Mouse (Mus musculus) forebrain, postnatal 0 days (tissue): ENCODE measurements around the gene Copz1. TPM values are rescaled to one million over a fixed set of nuclear protein-coding genes. Genes with fewer than 3 reads are reported as not detected.

Source experiments
- ATAC-seq: fragments of 200-750 bp; cut with Nextera tagmentation; 2 replicates; pipeline ENCODE4 v1.8.0; 2017; ENCODE audit warnings: mild to moderate bottlenecking, moderate library complexity
- DNase-seq: peaks from one replicate; pipeline ENCODE4 v3.0.0-alpha.2; 2015
- H3K27ac ChIP-seq: fragments of 300-500 bp; sonication (generic); 2 replicates; pipeline ENCODE4 v1.5.1; 2014; ENCODE audit warnings: low read depth, mild to moderate bottlenecking, antibody characterized with exemption, low read length, moderate library complexity, mixed read lengths
- H3K27me3 ChIP-seq: fragments of 300-500 bp; sonication (generic); 2 replicates; pipeline ENCODE4 v1.6.1; 2014; ENCODE audit warnings: mild to moderate bottlenecking, low read length, mixed read lengths; ENCODE audit not compliant: insufficient read depth
- H3K36me3 ChIP-seq: fragments of 300-500 bp; sonication (generic); 2 replicates; pipeline ENCODE4 v1.6.1; 2014; ENCODE audit warnings: mild to moderate bottlenecking, moderate library complexity; ENCODE audit not compliant: insufficient read depth
- H3K4me1 ChIP-seq: fragments of 300-500 bp; sonication (generic); 2 replicates; pipeline ENCODE4 v1.6.1; 2014; ENCODE audit warnings: antibody characterized with exemption; ENCODE audit not compliant: insufficient read depth
- H3K4me2 ChIP-seq: fragments of 300-500 bp; sonication (generic); 2 replicates; pipeline ENCODE4 v1.6.1; 2014; ENCODE audit warnings: low read depth, mild to moderate bottlenecking, moderate library complexity
- H3K4me3 ChIP-seq: fragments of 300-500 bp; sonication (generic); 2 replicates; pipeline ENCODE4 v1.5.1; 2014; ENCODE audit warnings: low read depth, low read length, mixed read lengths
- H3K9ac ChIP-seq: fragments of 300-500 bp; sonication (generic); 2 replicates; pipeline ENCODE4 v1.6.1; 2014; ENCODE audit warnings: mild to moderate bottlenecking
- H3K9me3 ChIP-seq: fragments of 300-500 bp; sonication (generic); 2 replicates; pipeline ENCODE4 v1.6.1; 2016; ENCODE audit warnings: low read length
- CTCF ChIP-seq: sonication (generic); IDR thresholded peaks from 2 replicates; pipeline ENCODE4 v1.5.1; 2016; ENCODE audit warnings: antibody characterized with exemption, control low read depth, low read depth
- WGBS: fragments of 180-500 bp; shearing (Covaris S2); extraction: QIAGEN DNeasy Blood & Tissue Kit; methylation state at CpG from one replicate; pipeline ENCODE4 v1.1.7; 2014; 5-methylcytosine and 5-hydroxymethylcytosine counted together
- polyA plus RNA-seq: library from polyadenylated mRNA; unstranded; fragments of >200 nt; fragmentation: Nextera tagmentation; extraction: Ambion mirVana; gene quantifications from 2 replicates; pipeline ENCODE4 v1.2.1, GENCODE M21; 2015
- total RNA-seq: library from RNA; depleted of rRNA; stranded (reverse); fragments of >200 nt; gene quantifications from 2 replicates; pipeline ENCODE4 v1.2.3, GENCODE M21; 2014

Gene Copz1
- total and polyA plus RNA-seq, 2 experiments from 2014 or later: 147 to 209 TPM

DNA sequence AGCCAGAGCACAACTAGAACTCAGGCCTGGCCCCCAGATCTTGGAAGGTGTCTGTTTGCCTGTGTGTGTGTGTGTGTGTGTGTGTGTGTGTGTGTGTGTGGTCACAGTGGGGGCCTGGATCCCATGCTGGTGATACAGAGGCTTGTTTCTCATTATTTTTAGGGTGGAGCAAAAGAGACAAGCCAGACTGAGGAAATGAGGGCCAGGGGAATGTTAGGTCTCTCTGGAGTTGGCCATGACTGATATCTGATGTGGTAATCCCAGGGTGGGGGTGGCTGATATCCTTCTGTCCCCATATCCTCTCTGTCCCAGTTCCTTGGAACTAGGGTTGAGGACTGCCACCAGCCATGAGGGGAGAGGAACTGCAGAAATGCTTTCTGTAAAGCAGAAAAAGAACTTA lies 44.6 kb downstream of the Copz1 start:
- TF ChIP-seq CTCF: no peak
- peaks cover 5% of the 10 kb centered on the region; the same call in 1 of the 2 replicates for H3K4me1 ChIP-seq
- H3K4me3 ChIP-seq: no peak overlapping the region
- H3K9me3 ChIP-seq: no peaks in the 10 kb centered on the region
- no peaks in the 10 kb centered on the region for H3K27me3 ChIP-seq
- ATAC-seq (no peak), DNase-seq (no peak)
- no peak overlapping the region for H3K27ac ChIP-seq
- H3K9ac ChIP-seq: no peak overlapping the region
- H3K4me2 ChIP-seq: no peak overlapping the region
- H3K36me3 ChIP-seq: peaks cover 36% of the 10 kb centered on the region

DNA sequence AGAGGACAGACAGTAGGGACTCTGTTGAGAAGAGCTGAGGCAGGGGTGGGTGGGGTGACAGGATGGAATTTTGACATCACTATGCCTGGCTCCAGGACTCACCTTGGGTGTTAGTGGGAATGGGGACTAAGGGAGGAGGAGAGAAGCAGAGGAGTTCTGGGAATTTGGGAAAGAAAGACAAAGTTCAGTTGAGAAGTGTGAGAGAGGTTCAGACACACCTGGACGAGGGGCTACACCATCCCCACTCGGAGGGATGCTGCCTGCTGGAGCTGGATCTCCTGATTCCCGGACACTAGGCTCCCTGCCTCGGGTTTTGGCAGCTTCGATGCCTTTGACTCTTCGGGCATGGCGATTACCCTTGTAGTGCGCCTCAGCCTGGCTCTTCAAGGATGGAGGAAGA lies 45.2 kb downstream of the Copz1 start:
- Histone ChIP-seq H3K4me1 (peaks cover 11% of the 10 kb centered on the region), H3K27ac (no peak overlapping the region), H3K27me3 (no peaks in the 10 kb centered on the region), H3K9me3 (no peaks in the 10 kb centered on the region), H3K4me2 (no peak overlapping the region), H3K4me3 (no peak overlapping the region), H3K36me3 (peaks cover 36% of the 10 kb centered on the region), H3K9ac (no peak overlapping the region)
- ATAC-seq (no peak), DNase-seq (no peak)
- no peak for TF ChIP-seq CTCF
- 81% methylated on average over 8 of the region's 8 CpGs for WGBS

DNA sequence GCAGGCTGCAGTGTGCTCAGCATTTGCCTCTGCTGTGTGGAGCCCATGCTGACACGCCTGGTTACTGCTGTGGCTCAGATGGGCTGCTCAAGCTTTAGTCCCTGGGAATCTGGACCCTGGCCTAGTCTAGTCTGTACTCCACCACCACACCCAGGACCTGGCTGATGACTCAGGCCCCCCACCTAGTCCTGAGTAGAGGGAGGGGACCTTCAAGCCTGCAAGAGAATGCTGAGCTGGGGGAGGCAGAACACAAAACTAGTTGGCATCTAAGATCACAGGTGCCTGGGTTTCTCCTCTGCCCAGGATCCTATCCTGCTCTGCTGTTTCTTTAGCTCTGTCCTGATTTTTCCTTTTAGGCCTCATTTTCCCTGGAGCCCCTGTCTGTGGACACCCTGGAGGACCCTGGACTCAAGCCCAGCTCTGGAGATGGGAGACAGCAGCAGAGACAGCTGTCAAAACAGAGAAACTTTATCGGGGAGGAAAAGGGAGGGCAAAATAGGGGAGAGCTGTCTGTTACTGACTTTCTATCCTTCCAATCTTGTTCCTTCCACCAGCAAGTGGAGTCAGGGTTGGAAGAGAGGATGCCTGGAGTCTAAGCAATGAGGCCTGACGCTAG lies 45.8 kb downstream of the Copz1 start:
- peaks cover 36% of the 10 kb centered on the region for H3K36me3 ChIP-seq
- no peak overlapping the region for H3K4me2 ChIP-seq
- ATAC-seq: no peak
- no peak overlapping the region for H3K9ac ChIP-seq
- no peaks in the 10 kb centered on the region for H3K9me3 ChIP-seq
- H3K27me3 ChIP-seq: no peaks in the 10 kb centered on the region
- peaks cover 12% of the 10 kb centered on the region for H3K4me1 ChIP-seq
- H3K27ac ChIP-seq: no peak overlapping the region
- H3K4me3 ChIP-seq: no peak overlapping the region
- TF ChIP-seq CTCF: no peak
- WGBS: 67% methylated on average over 3 of the region's 3 CpGs
- DNase-seq: no peak

DNA sequence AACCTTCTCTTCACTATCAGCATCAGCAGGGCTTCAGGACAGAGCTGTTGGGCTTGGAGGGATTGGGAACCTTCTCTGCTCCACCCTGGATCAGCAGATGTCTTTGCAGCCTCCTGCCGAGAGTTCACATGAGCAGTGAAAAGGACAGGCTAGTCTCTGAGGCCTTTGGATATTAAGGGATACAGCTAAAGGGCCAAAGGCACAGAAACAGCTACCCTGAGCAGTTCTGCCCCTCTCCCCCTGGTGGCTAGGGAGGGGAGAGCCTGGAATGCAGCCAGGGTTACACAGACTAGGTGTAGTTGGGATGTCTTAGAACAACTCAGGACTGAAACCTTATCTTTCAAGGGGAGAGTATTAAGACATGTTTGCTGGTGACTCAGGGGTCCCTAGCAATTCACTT lies 48.6 kb downstream of the Copz1 start:
- ATAC-seq (no peak), DNase-seq (no peak)
- WGBS: 72% methylated on average over 1 of the region's 1 CpGs
- Histone ChIP-seq H3K27me3 (no peaks in the 10 kb centered on the region), H3K9ac (no peak overlapping the region), H3K27ac (no peak overlapping the region), H3K4me3 (no peak overlapping the region), H3K9me3 (no peaks in the 10 kb centered on the region), H3K4me2 (no peak overlapping the region), H3K36me3 (peaks cover 28% of the 10 kb centered on the region), H3K4me1 (peaks cover 12% of the 10 kb centered on the region)
- peak; percentile 50 for TF ChIP-seq CTCF

DNA sequence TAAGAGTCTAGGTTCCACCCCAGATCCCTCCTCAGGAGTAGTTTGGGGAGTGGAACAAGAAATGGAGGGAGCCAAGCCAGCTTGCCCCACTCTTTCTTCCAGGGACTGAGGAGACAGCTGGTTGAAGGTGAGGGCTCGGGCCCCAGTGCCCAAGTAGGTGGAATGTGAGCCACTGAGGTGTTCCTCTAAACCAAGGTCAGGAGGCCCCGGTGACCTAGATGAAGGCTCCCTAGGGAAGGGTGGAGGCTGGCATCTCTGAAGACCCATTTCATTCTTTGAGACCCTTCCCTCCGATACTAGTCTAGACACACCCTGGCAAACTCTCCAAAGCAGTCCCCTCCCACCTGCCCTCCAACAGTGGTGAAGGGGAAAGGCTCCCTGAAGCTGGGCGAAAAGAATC lies 49.9 kb downstream of the Copz1 start:
- peaks cover 12% of the 10 kb centered on the region for H3K4me1 ChIP-seq
- no peak for DNase-seq
- H3K9ac ChIP-seq: peak overlapping the region; percentile 81
- peak overlapping the region; percentile 77 for H3K4me3 ChIP-seq
- ATAC-seq: no peak
- H3K36me3 ChIP-seq: peaks cover 17% of the 10 kb centered on the region
- 47% methylated on average over 4 of the region's 4 CpGs for WGBS
- peak overlapping the region; percentile 87 for H3K4me2 ChIP-seq
- no peaks in the 10 kb centered on the region for H3K27me3 ChIP-seq
- no peak overlapping the region for H3K27ac ChIP-seq
- TF ChIP-seq CTCF: no peak
- no peaks in the 10 kb centered on the region for H3K9me3 ChIP-seq

DNA sequence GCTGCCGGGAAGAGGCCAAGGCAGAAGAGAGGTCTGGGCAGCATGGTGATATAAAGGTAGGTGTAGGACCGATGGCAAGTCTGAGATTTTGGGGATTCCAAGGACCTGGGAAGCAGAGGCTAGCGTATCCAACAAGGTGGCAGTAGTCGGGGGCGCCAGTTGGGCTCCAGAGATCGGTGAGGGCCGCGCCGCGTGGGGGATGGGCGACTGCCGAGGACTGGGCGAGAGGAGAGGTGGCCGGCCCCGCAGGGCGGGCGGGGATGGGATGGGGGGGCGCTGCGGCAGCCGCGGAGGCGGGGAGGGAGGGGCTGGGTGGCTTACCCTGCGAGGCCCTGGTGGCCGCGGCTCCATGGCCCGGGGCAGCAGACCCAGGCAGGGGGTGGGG lies 50.5 kb downstream of the Copz1 start:
- no peak for TF ChIP-seq CTCF
- Histone ChIP-seq H3K4me1 (peaks cover 12% of the 10 kb centered on the region), H3K27me3 (no peaks in the 10 kb centered on the region), H3K4me3 (peak overlapping the region; percentile 77), H3K9me3 (no peaks in the 10 kb centered on the region), H3K4me2 (peak overlapping the region; percentile 87), H3K36me3 (peaks cover 10% of the 10 kb centered on the region), H3K9ac (peak overlapping the region; percentile 81), H3K27ac (peak overlapping the region; percentile 64)
- DNase-seq (no peak), ATAC-seq (peak; percentile 60)
- 0% methylated on average over 19 of the region's 26 CpGs for WGBS

DNA sequence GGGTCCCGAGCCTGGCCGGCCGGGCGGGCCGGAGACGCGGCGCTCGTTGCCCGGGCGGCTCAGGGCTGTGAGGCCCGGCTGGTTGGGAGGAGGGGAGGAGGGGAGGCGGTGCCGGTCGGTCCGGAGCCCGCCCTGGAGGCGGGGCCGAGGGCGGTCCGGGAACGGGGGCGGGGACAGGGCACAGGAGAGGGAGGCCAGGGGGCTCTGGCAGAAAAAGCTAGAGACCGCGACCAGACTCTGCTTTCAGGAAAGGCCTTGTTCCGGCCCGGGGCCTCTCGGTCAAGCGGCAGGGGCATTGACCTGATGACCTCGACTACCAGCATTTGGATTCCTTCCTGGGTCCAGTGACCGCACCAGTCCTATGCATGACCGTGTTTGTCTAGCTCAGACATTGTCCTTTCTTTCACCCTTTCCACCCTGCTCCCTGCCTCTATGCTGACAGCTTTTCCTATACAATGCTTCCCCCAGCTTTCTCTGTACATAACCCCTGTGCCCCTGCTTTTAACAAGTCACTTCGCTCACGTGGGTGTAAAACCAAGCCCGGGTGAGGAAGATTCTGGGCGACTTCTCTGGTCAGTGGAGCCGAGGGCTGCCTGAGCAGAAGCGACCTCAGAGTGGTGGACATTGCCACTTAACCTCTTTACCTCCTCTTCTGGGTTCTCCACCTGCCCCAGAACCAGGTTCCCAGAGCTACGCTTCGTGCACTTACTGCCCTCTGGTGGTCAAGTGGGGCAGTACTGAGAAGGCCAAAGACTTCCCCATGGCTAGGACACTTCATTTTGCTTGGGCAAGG lies 51.1 kb downstream of the Copz1 start:
- Histone ChIP-seq H3K4me1 (peaks cover 12% of the 10 kb centered on the region), H3K4me3 (peak overlapping the region; percentile 77), H3K9me3 (no peaks in the 10 kb centered on the region), H3K9ac (peak overlapping the region; percentile 81), H3K27ac (peak overlapping the region; percentile 64), H3K4me2 (peak overlapping the region; percentile 87), H3K27me3 (no peaks in the 10 kb centered on the region), H3K36me3 (peaks cover 4% of the 10 kb centered on the region)
- peak; percentile 97 for ATAC-seq
- WGBS: 2% methylated on average over 36 of the region's 40 CpGs
- peak; percentile 95 for TF ChIP-seq CTCF
- DNase-seq: peak; percentile 85
